Mouse (Mus musculus): ENCODE measurements around the gene Tmem60.

DNA sequence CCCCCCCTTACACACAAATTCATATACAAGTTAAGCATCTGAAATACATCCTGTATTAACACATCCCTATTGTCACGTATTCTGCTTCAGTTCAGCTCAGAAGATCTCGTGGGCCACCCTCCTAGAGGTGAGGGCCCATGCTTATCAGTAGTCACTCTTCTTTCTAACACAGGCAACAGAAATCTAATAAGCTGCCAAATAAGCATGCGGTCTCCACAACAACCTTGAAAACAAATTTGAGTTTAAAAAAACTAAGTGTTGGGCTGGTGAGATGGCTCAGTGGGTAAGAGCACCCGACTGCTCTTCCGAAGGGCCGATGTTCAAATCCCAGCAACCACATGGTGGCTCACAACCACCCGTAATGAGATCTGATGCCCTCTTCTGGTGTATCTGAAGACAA lies 24.2 kb downstream of the Tmem60 start:
- TF ChIP-seq CTCF (IDR thresholded peaks at IDR 0.05; ENCODE audit: control insufficient read depth, insufficient read depth, low read length), result no peak
- TF ChIP-seq POLR2A (IDR thresholded peaks at IDR 0.05; ENCODE audit: borderline replicate concordance, control insufficient read depth, low read depth, low read length), result no peak

Data from bone marrow, adult 2 months (tissue).